Mouse (Mus musculus) adrenal gland, postnatal 25 days (tissue): ENCODE measurements around the gene Stub1. TPM values are rescaled to one million over a fixed set of nuclear protein-coding genes. Genes with fewer than 3 reads are reported as not detected.

Source experiments
- DNase-seq: peaks from one replicate; pipeline ENCODE4 v3.0.0; 2021; ENCODE audit warnings: mixed read lengths
- microRNA-seq, 2 experiments: library from miRNA; unstranded; fragments of <30 nt; microRNA quantifications; one replicate each; pipeline ENCODE4 v1.2.0; 2021
- total RNA-seq: library from RNA; stranded (reverse); gene quantifications from 2 replicates; pipeline ENCODE4 v1.2.3, GENCODE M21; 2021

Stub1 gene
- total RNA-seq, 1 experiment from 2014 or later = 205 TPM

- DNase-seq = no peak
Observed at GRCm38 (mm10) chr17:25786781-25787504, 46.3 kb downstream of the Stub1 start.

- DNase-seq = no peak
Observed at GRCm38 (mm10) chr17:25786280-25786679, 46.9 kb downstream of the Stub1 start, which contains the start of gene Ccdc78. TSS of gene Ccdc78 (plus strand) at chr17:25786580.

GRCm38 (mm10) chr17:25785281-25785745 lies 47.9 kb downstream of the Stub1 start, which contains the start of gene Haghl:
TSS of gene Haghl (minus strand) at chr17:25785673.
- peak; percentile 94 for DNase-seq

GRCm38 (mm10) chr17:25783861-25784574 lies 49.2 kb downstream of the Stub1 start:
- no peak for DNase-seq

GRCm38 (mm10) chr17:25783086-25783485 lies 50.1 kb downstream of the Stub1 start:
- peak; percentile 72 for DNase-seq

- DNase-seq = no peak
Observed at GRCm38 (mm10) chr17:25781339-25781738, 51.9 kb downstream of the Stub1 start.

Small RNAs within 50 kb of the gene (microRNA-seq; reads per million reads assigned to microRNA genes)
- gene Mir3082 (1.7 to 2.5 reads per million in 2 experiments), gene Mir6966 (0 to 0.69 reads per million in 2 experiments)

Other genes starting within 250 kb of the Stub1 start
- gene Gng13, start 116.2 kb downstream of the Stub1 start, total RNA-seq = not detected in 2 replicates
- gene Chtf18, start 106.0 kb downstream of the Stub1 start, total RNA-seq = 6.3 and 7.8 TPM in 2 replicates
- gene Rpusd1, start 105.7 kb downstream of the Stub1 start, total RNA-seq = 14.1 and 14.6 TPM in 2 replicates
- not detected in 2 replicates for gene Mslnl, start 97.4 kb downstream of the Stub1 start, total RNA-seq
- 2.2 and 3.7 TPM in 2 replicates for gene Msln, start 79.0 kb downstream of the Stub1 start, total RNA-seq
- 31.6 and 31.8 TPM in 2 replicates for gene Narfl, start 59.6 kb downstream of the Stub1 start, total RNA-seq
- gene Haghl, start 47.7 kb downstream of the Stub1 start, total RNA-seq = 22.6 and 43.5 TPM in 2 replicates
- not detected in 2 replicates for gene Ccdc78, start 46.8 kb downstream of the Stub1 start, total RNA-seq
- 84.7 and 102 TPM in 2 replicates for gene Fam173a, start 40.5 kb downstream of the Stub1 start, total RNA-seq
- gene AC134908.4, start 37.7 kb downstream of the Stub1 start, total RNA-seq = not detected in 2 replicates
- 22.1 and 25.5 TPM in 2 replicates for gene Metrn, start 36.3 kb downstream of the Stub1 start, total RNA-seq
- gene Fbxl16, start 24.3 kb downstream of the Stub1 start, total RNA-seq = 35.5 and 40.7 TPM in 2 replicates
- gene Wdr24, start 9.8 kb downstream of the Stub1 start, total RNA-seq = 24.9 and 25.4 TPM in 2 replicates
- 92.9 and 104 TPM in 2 replicates for gene Jmjd8, start 4.5 kb downstream of the Stub1 start, total RNA-seq
- gene Rhbdl1, start 3.9 kb upstream of the Stub1 start, total RNA-seq = 15.4 and 20.2 TPM in 2 replicates
- 12.8 and 26.6 TPM in 2 replicates for gene Gm20683, start 8.4 kb upstream of the Stub1 start, total RNA-seq
- gene Rhot2, start 11.4 kb upstream of the Stub1 start, total RNA-seq = 124 and 130 TPM in 2 replicates
- 26.7 and 28.0 TPM in 2 replicates for gene Wdr90, start 28.1 kb upstream of the Stub1 start, total RNA-seq
- gene Mcrip2, start 35.4 kb upstream of the Stub1 start, total RNA-seq = 479 and 493 TPM in 2 replicates
- gene Mettl26, start 41.7 kb upstream of the Stub1 start, total RNA-seq = 116 and 144 TPM in 2 replicates
- 2.7 and 3.3 TPM in 2 replicates for gene Wfikkn1, start 47.5 kb upstream of the Stub1 start, total RNA-seq
- 33.0 and 36.9 TPM in 2 replicates for gene Rab40c, start 86.3 kb upstream of the Stub1 start, total RNA-seq
- 110 and 113 TPM in 2 replicates for gene Pigq, start 111.5 kb upstream of the Stub1 start, total RNA-seq
- not detected in 2 replicates for gene Nhlrc4, start 111.6 kb upstream of the Stub1 start, total RNA-seq
- gene A930017K11Rik, start 119.2 kb upstream of the Stub1 start, total RNA-seq = not detected in 2 replicates
- 22.8 and 24.5 TPM in 2 replicates for gene Capn15, start 152.4 kb upstream of the Stub1 start, total RNA-seq
- 22.7 and 25.2 TPM in 2 replicates for gene Rab11fip3, start 236.2 kb upstream of the Stub1 start, total RNA-seq